ENCODE assay signal across 24 mouse cellular contexts in genomic region chr2:119496082-119496481, GRCm38 (mm10). TPM values are rescaled to one million over a fixed set of nuclear protein-coding genes. Genes with fewer than 3 reads are reported as not detected.
"Had no signal": no experiment of that assay in that cellular context is flagged by ENCODE, and none has a peak within 500 bp of the region (broad histone marks: within the 10 kb centered on the region; RNA-seq: fewer than 3 reads in every experiment).

No protein-coding gene starts in this region.

- DNase-seq: forebrain, postnatal 0 days; gastrocnemius, postnatal 14 days; gastrocnemius, postnatal 36 days; heart, adult 18-20 months; heart, postnatal 10 days; kidney, adult 11 months; kidney, adult 2 months; kidney, adult 9 months; kidney, postnatal 14 days; kidney, postnatal 36 days; layer of hippocampus, adult 9-11 months; layer of hippocampus, postnatal 36 days; left cerebral cortex, postnatal 4 days had no signal

- H3K9ac ChIP-seq: forebrain, embryonic 15.5 days; forebrain, postnatal 0 days; heart, embryonic 12.5 days; hindbrain, embryonic 13.5 days; hindbrain, embryonic 15.5 days; kidney, embryonic 15.5 days; limb, embryonic 12.5 days had no signal

- H3K4me1 ChIP-seq: forebrain, embryonic 15.5 days; heart, embryonic 10.5 days; heart, embryonic 12.5 days; hindbrain, embryonic 13.5 days; hindbrain, embryonic 15.5 days; limb, embryonic 12.5 days had no signal

- H3K36me3 ChIP-seq: forebrain, embryonic 15.5 days; heart, embryonic 10.5 days; heart, embryonic 12.5 days; hindbrain, embryonic 13.5 days; hindbrain, embryonic 15.5 days; kidney, embryonic 15.5 days; limb, embryonic 12.5 days had no signal

- H3K27me3 ChIP-seq: forebrain, embryonic 15.5 days; heart, embryonic 12.5 days; hindbrain, embryonic 13.5 days; hindbrain, embryonic 15.5 days; kidney, embryonic 15.5 days; limb, embryonic 12.5 days had no signal

- ATAC-seq: forebrain, embryonic 15.5 days; forebrain, postnatal 0 days; hindbrain, postnatal 0 days; intestine, embryonic 16.5 days had no signal

- H3K27ac ChIP-seq: forebrain, embryonic 15.5 days; heart, embryonic 10.5 days; hindbrain, embryonic 13.5 days; hindbrain, embryonic 15.5 days; hindbrain, postnatal 0 days; kidney, embryonic 15.5 days; kidney, postnatal 0 days; limb, embryonic 12.5 days had no signal

- H3K9me3 ChIP-seq: forebrain, embryonic 15.5 days; heart, embryonic 10.5 days; heart, embryonic 12.5 days; hindbrain, embryonic 13.5 days; hindbrain, embryonic 15.5 days; kidney, embryonic 15.5 days; limb, embryonic 12.5 days had no signal

- H3K4me2 ChIP-seq: forebrain, embryonic 15.5 days; heart, embryonic 12.5 days; hindbrain, embryonic 13.5 days; hindbrain, embryonic 15.5 days; kidney, embryonic 15.5 days; limb, embryonic 12.5 days had no signal

- H3K4me3 ChIP-seq: forebrain, embryonic 15.5 days; heart, embryonic 10.5 days; heart, embryonic 12.5 days; hindbrain, embryonic 13.5 days; hindbrain, embryonic 15.5 days; kidney, embryonic 15.5 days; limb, embryonic 12.5 days had no signal

RNA-seq across cellular contexts. Expression of gene Exd1, which starts 51.3 kb away (rescaled TPM):
- total RNA-seq: hematopoietic stem cell, adult 5-6 weeks had no signal
